Comparison of ENCODE assay signal across 19 mouse cellular contexts in genomic region chr5:119922229-119922628, GRCm38 (mm10).
DNase-seq lines count a peak whose midpoint lies in the region; ATAC-seq lines count a peak whose summit lies in the region.
"Had no signal": no experiment of that assay in that cellular context is flagged by ENCODE, and none has a peak within 500 bp of the region (broad histone marks: within the 10 kb centered on the region; RNA-seq: fewer than 3 reads in every experiment).

No protein-coding gene starts in this region.

- H3K9me3 ChIP-seq in forebrain, embryonic 11.5 days (ENCODE audit: control insufficient read depth, low read length), result no peaks in the 10 kb centered on the region
- H3K9me3 ChIP-seq in forebrain, embryonic 15.5 days, result no peaks in the 10 kb centered on the region
- H3K9me3 ChIP-seq in lung, embryonic 15.5 days, result no peaks in the 10 kb centered on the region
- no peaks in the 10 kb centered on the region for H3K9me3 ChIP-seq in heart, embryonic 10.5 days
- H3K9me3 ChIP-seq: heart, embryonic 12.5 days; limb, embryonic 15.5 days; midbrain, embryonic 12.5 days; neural tube, embryonic 15.5 days had no signal

- H3K4me3 ChIP-seq in forebrain, embryonic 11.5 days (ENCODE audit: low read depth, low read length), result no peak overlapping the region
- no peak overlapping the region for H3K4me3 ChIP-seq in forebrain, embryonic 15.5 days
- no peak overlapping the region for H3K4me3 ChIP-seq in lung, embryonic 15.5 days
- no peak overlapping the region for H3K4me3 ChIP-seq in heart, embryonic 10.5 days
- H3K4me3 ChIP-seq: heart, embryonic 12.5 days; limb, embryonic 15.5 days; midbrain, embryonic 12.5 days; myocyte; neural tube, embryonic 15.5 days had no signal

- WGBS in forebrain, embryonic 11.5 days, result 54% methylated on average over 11 of the region's 11 CpGs
- 38% methylated on average over 11 of the region's 11 CpGs for WGBS in forebrain, embryonic 15.5 days
- 16% methylated on average over 11 of the region's 11 CpGs for WGBS in lung, embryonic 15.5 days
- WGBS in heart, embryonic 10.5 days, result 48% methylated on average over 11 of the region's 11 CpGs

- H3K4me2 ChIP-seq in forebrain, embryonic 11.5 days (ENCODE audit: low read depth, low read length, severe bottlenecking), result no peak overlapping the region
- no peak overlapping the region for H3K4me2 ChIP-seq in forebrain, embryonic 15.5 days (replicated peaks)
- no peak overlapping the region for H3K4me2 ChIP-seq in lung, embryonic 15.5 days
- H3K4me2 ChIP-seq: heart, embryonic 12.5 days; limb, embryonic 15.5 days; midbrain, embryonic 12.5 days; neural tube, embryonic 15.5 days had no signal

- H3K36me3 ChIP-seq in forebrain, embryonic 11.5 days (ENCODE audit: control insufficient read depth, insufficient read depth, low read length), result no peaks in the 10 kb centered on the region
- no peaks in the 10 kb centered on the region for H3K36me3 ChIP-seq in forebrain, embryonic 15.5 days
- H3K36me3 ChIP-seq in lung, embryonic 15.5 days, result no peaks in the 10 kb centered on the region
- no peaks in the 10 kb centered on the region for H3K36me3 ChIP-seq in heart, embryonic 10.5 days
- H3K36me3 ChIP-seq: heart, embryonic 12.5 days; limb, embryonic 15.5 days; midbrain, embryonic 12.5 days; neural tube, embryonic 15.5 days had no signal

- H3K4me1 ChIP-seq in forebrain, embryonic 11.5 days (replicated peaks; ENCODE audit: control insufficient read depth, insufficient read depth, low read length), result no peaks in the 10 kb centered on the region
- H3K4me1 ChIP-seq in forebrain, embryonic 15.5 days, result peaks cover 3% of the 10 kb centered on the region
- no peaks in the 10 kb centered on the region for H3K4me1 ChIP-seq in lung, embryonic 15.5 days
- H3K4me1 ChIP-seq in heart, embryonic 10.5 days, result peaks cover 9% of the 10 kb centered on the region
- H3K4me1 ChIP-seq: heart, embryonic 12.5 days; midbrain, embryonic 12.5 days; neural tube, embryonic 15.5 days had no signal

- H3K27me3 ChIP-seq in forebrain, embryonic 11.5 days (ENCODE audit: control insufficient read depth, insufficient read depth, low read length), result no peaks in the 10 kb centered on the region
- H3K27me3 ChIP-seq in forebrain, embryonic 15.5 days, result no peaks in the 10 kb centered on the region
- H3K27me3 ChIP-seq in lung, embryonic 15.5 days, result no peaks in the 10 kb centered on the region
- no peaks in the 10 kb centered on the region for H3K27me3 ChIP-seq in heart, embryonic 10.5 days (ENCODE audit: insufficient read depth, poor library complexity, severe bottlenecking)
- H3K27me3 ChIP-seq: heart, embryonic 12.5 days; limb, embryonic 15.5 days; midbrain, embryonic 12.5 days; neural tube, embryonic 15.5 days had no signal

- H3K9ac ChIP-seq in forebrain, embryonic 11.5 days (ENCODE audit: low read length), result peak overlapping the region; percentile 10; the same call in 1 of the 2 replicates
- H3K9ac ChIP-seq in forebrain, embryonic 15.5 days (replicated peaks), result no peak overlapping the region
- H3K9ac ChIP-seq in lung, embryonic 15.5 days, result no peak overlapping the region
- H3K9ac ChIP-seq: heart, embryonic 12.5 days; limb, embryonic 15.5 days; liver, postnatal 0 days; midbrain, embryonic 12.5 days; neural tube, embryonic 15.5 days had no signal

- H3K27ac ChIP-seq in forebrain, embryonic 11.5 days (ENCODE audit: low read depth, low read length), result no peak overlapping the region
- H3K27ac ChIP-seq in forebrain, embryonic 15.5 days (replicated peaks), result no peak overlapping the region
- H3K27ac ChIP-seq in lung, embryonic 15.5 days, result no peak overlapping the region
- H3K27ac ChIP-seq in heart, embryonic 10.5 days, result no peak overlapping the region
- H3K27ac ChIP-seq: limb, embryonic 15.5 days; midbrain, embryonic 12.5 days; neural tube, embryonic 15.5 days had no signal

- no peak for DNase-seq in forebrain, embryonic 11.5 days (ENCODE audit: low spot score)
- no peak for DNase-seq in lung, postnatal 36 days
- DNase-seq in embryo, embryonic 11 days, result peak; percentile 19
- peak; percentile 16 for DNase-seq in mesoderm, embryonic 11.5 days (ENCODE audit: low read depth, low spot score)
- DNase-seq in spleen, adult 12 weeks (ENCODE audit: low spot score), result no peak
- DNase-seq in heart, embryonic 10.5 days (ENCODE audit: low spot score), result no peak
- DNase-seq: adrenal gland, postnatal 14 days; cerebellum, adult 2 months; kidney, adult 9 months; kidney, postnatal 36 days; liver, postnatal 0 days; thymus, adult 18-20 months had no signal

- ATAC-seq in forebrain, embryonic 11.5 days (replicated peaks; ENCODE audit: low FRiP score), result no peak
- no peak for ATAC-seq in forebrain, embryonic 15.5 days (replicated peaks)
- ATAC-seq in lung, embryonic 15.5 days (ENCODE audit: borderline replicate concordance, extremely low read depth, low FRiP score, low TSS enrichment), result peak; percentile 70; the same call in 1 of the 2 replicates
- ATAC-seq: liver, postnatal 0 days had no signal

Comparison
In these comparisons a context has a peak if more than half of its experiments do, and no peak if none do; other contexts are left out.
1. DNase-seq: peak in embryo, embryonic 11 days (single experiment) and mesoderm, embryonic 11.5 days (single experiment); none in forebrain, embryonic 11.5 days (single experiment), lung, postnatal 36 days (single experiment), spleen, adult 12 weeks (single experiment) and heart, embryonic 10.5 days (single experiment).